Mouse (Mus musculus) gastrocnemius, adult 2 months (tissue): ENCODE results near the gene Sh2b1. TPM values are rescaled to one million over a fixed set of nuclear protein-coding genes. Genes with fewer than 3 reads are reported as not detected.

ENCODE experiments used
- DNase-seq: peaks from one replicate; pipeline ENCODE4 v3.0.0; 2022
- H3K27ac ChIP-seq: fragments of 200-600 bp; 2 replicates; pipeline ENCODE4 v1.8.1; 2022; ENCODE audit warnings: mild to moderate bottlenecking
- H3K4me3 ChIP-seq: fragments of 200-600 bp; 2 replicates; pipeline ENCODE4 v1.8.1; 2022; ENCODE audit warnings: mild to moderate bottlenecking, moderate library complexity
- CTCF ChIP-seq: fragments of 200-600 bp; IDR thresholded peaks from 2 replicates; pipeline ENCODE4 v1.8.1; 2022; ENCODE audit warnings: antibody characterized with exemption, mild to moderate bottlenecking, moderate library complexity
- intact Hi-C: fragments of 180-260 bp; cut with DNase I; formaldehyde crosslinking; loops from one replicate; pipeline ENCODE4 v1.15.1; 2025
- total RNA-seq, 2 experiments: library from RNA; stranded (reverse); gene quantifications; 2 replicates each; pipeline ENCODE4 v1.2.3; 2021

The Sh2b1 gene
- total RNA-seq, 2 experiments from 2014 or later, result 43.0 to 48.1 TPM

DNA sequence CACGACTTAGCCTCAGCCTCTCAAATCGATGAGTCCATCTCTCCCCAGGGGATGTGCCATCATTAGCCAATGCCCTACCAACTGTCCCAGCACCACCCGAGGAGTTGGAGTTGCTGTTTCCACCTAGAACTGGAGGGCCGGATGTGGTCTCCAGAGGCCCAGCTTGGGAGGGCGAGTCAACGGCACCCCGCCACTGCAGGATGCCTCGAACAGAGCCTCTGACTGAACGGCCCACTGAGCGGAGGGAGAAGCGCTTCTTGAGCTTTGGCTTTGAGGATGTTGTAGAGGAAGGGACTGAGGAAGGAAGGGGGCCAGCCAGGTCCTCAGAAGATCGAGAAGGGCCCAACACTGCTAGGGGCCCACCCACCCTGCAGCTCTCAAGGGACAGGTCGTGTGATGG, 2.9 kb downstream of the Sh2b1 start:
- Histone ChIP-seq H3K27ac (no peak overlapping the region), H3K4me3 (no peak overlapping the region)
- TF ChIP-seq CTCF, result no peak
- no peak for DNase-seq
- intact Hi-C loops, result loop anchor here (5.0 to 10.0 kb wide), 2 partner anchors 40 to 302 kb away; partner anchors contain the start of gene Ypel3

DNA sequence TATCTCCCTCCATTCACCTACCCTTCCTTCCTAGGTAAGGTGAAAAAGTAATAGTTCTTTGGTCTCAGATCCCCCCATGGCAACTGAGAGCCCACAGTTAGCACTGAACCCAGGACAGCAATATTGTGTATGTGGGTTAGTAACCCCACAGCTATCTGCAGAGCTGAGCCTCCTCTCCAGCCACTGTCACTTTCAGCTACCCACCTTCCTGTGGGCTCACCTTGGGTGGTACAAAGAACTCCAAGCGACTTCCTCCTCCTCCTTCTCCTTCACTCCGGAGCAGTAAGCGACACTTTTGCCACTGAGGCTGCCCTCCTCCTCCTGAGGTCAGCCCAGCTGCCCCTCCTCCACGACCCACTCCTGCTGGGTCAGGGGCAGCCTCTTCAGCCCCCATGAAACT, 3.4 kb downstream of the Sh2b1 start:
- no peak for DNase-seq
- H3K27ac ChIP-seq, result no peak overlapping the region
- intact Hi-C loops, result loop anchor here (5.0 to 10.0 kb wide), 2 partner anchors 40 to 303 kb away; partner anchors contain the start of gene Ypel3
- no peak for TF ChIP-seq CTCF
- no peak overlapping the region for H3K4me3 ChIP-seq

DNA sequence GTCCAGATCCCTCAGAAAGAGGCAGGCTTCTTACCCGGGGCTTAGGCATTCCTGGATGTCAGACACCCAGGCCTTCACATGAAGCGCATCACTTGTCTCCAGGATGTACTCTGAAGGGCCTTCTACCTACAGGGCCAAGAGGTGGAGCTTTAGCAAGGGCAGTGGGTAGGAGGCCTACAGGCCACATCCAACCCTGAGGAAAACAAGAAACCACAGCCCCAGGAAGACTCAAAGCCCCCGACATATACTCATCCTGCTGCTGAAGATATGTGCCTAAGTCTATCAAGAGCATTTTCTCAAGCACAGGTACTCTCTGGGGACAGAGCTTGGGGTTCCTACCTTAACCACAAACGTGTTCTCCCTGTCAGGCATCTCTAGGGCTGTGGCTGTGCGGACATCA, 3.9 kb downstream of the Sh2b1 start:
- no peak for DNase-seq
- TF ChIP-seq CTCF, result no peak
- no peak overlapping the region for H3K27ac ChIP-seq
- intact Hi-C loops, result loop anchor here (5.0 to 10.0 kb wide), 2 partner anchors 39 to 303 kb away; partner anchors contain the start of gene Ypel3
- no peak overlapping the region for H3K4me3 ChIP-seq

DNA sequence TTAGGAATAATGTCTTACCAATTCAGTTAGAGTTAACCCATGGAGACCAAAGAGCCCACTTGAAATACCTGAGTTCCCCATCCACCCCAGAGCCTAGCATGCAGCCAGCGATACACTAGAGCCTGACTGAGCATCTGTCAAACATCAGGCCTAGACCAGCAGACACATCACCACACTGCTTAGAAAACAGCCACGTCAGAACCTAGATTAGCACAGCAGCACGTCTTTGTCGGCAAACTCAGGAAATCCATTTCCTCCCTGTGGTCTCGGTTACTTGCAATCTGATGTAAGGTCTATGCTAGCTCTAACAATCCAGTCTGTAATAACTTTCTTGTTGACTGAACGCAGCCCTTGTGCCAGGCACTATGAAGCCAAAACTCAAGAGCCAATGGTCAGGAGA, 5.1 kb downstream of the Sh2b1 start:
- TF ChIP-seq CTCF, result no peak
- no peak overlapping the region for H3K27ac ChIP-seq
- no peak for DNase-seq
- intact Hi-C loops, result loop anchor here (5.0 to 10.0 kb wide), 2 partner anchors 38 to 305 kb away; partner anchors contain the start of gene Ypel3
- H3K4me3 ChIP-seq, result no peak overlapping the region

DNA sequence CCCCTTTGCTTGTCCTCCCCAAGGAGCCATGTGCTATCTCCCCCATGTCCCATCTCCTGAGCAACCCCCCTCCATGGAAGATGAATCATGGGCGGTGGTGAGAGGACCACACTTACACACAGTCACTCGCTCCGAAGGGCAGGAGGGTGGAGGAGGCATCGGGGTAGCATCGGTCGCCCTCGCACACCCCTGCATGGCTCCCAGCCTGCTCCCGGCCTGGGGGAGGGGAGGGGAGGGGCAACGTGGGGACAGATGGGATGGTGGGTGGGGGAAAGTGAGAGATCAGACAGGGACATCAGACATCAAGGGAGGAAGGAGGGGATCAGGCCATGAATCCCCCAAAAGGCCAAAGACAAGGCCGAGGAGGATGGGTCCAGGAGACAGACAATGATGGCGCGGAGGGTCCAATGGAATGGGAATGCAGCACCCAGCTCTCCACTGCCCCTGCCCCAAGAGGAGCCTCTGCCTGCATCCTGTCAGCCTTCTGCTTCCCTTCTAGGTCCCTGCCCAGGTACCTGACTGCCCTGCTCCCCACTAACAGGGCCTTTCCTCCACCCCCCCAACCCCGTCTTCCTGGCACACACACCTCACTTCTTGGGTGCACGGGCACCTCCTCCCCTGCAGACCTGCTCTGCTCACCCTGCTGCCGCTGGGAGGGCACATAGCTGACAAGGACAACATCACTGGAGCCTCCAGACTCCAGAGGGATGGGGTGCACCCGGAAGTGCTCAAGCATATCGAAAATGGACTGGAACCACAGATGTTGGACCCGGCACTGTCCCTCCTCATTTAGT, 7.2 kb downstream of the Sh2b1 start:
- DNase-seq, result no peak
- peak overlapping the region; percentile 53 for H3K4me3 ChIP-seq
- intact Hi-C loops, result loop anchor here (10.0 kb wide), 1 partner anchor 327 kb away; the partner anchor contains the start of genes Fam57b and Ppp4c
- no peak for TF ChIP-seq CTCF
- H3K27ac ChIP-seq, result peak overlapping the region; percentile 99

DNA sequence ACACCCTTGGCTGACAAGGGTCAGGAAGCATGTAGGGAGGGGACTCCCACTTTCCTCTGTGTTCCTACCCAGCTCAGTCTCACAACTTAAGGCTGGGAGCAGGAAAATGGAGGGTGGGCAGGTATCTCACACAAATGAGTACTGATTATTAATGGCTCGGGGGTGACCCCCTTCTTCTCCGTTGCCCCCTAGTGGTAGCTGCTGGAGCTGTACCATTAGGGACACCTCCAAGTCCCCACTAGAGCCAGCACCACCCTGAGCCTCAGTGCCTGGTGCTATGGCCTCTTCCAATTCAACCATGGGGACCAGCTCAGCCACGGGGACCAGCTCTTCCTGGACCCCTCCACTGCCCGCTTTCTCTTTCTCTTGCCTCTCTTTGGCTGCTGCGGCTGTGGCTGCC, 8.0 kb downstream of the Sh2b1 start:
- intact Hi-C loops, result loop anchor here (10.0 kb wide), 1 partner anchor 328 kb away; the partner anchor contains the start of genes Fam57b and Ppp4c
- H3K27ac ChIP-seq, result peak overlapping the region; percentile 99
- peak; percentile 70 for TF ChIP-seq CTCF
- peak overlapping the region; percentile 53 for H3K4me3 ChIP-seq
- peak; percentile 72 for DNase-seq

DNA sequence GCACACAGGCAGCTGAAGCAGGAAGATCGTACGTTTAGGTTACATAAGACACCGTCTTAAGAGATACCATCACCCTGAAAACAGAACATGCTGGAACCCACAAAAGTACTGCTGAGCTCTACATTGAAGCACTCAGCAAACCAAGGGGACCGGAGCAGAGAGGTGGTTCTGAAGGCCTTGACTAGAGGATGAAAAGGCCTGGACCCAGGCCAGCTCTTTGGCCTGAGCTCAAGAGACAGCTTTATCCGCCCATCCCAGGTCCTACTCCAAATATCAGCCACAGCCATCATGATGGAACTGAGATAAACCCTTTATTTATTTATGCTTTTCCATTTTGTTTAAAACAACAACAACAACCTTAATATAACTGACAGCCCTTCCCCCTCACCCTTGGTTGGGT, 8.5 kb downstream of the Sh2b1 start:
- intact Hi-C loops, result loop anchor here (10.0 kb wide), 1 partner anchor 328 kb away; the partner anchor contains the start of genes Fam57b and Ppp4c
- H3K27ac ChIP-seq, result peak overlapping the region; percentile 99
- TF ChIP-seq CTCF, result no peak

DNA sequence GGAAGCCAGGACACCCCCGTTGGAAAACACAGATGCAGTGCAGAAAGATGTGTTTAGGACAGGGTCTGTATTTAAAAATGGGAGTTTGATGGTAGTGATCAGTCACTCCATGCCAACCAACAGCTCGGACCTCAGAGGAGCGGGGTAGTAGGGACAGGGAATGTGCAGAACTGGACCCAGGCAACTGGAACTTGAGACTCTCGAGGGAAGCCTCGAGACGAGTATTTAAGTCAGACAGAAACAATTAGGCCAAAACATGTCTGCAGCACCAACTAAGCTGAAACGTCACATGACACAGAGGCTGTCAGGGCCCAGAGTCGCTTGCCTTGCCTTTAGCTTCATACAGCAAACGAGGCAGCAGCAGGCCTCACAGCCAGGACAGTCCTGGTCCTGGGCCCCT, 9.1 kb downstream of the Sh2b1 start:
- Histone ChIP-seq H3K27ac (peak overlapping the region; percentile 99), H3K4me3 (peak overlapping the region; percentile 53)
- intact Hi-C loops, result loop anchor here (10.0 kb wide), 1 partner anchor 329 kb away; the partner anchor contains the start of genes Fam57b and Ppp4c
- DNase-seq, result no peak
- no peak for TF ChIP-seq CTCF

More for the DNA sequence above, 8.5 kb downstream of the Sh2b1 start:
- DNase-seq, result peak; percentile 52
- peak overlapping the region; percentile 53 for H3K4me3 ChIP-seq

DNA sequence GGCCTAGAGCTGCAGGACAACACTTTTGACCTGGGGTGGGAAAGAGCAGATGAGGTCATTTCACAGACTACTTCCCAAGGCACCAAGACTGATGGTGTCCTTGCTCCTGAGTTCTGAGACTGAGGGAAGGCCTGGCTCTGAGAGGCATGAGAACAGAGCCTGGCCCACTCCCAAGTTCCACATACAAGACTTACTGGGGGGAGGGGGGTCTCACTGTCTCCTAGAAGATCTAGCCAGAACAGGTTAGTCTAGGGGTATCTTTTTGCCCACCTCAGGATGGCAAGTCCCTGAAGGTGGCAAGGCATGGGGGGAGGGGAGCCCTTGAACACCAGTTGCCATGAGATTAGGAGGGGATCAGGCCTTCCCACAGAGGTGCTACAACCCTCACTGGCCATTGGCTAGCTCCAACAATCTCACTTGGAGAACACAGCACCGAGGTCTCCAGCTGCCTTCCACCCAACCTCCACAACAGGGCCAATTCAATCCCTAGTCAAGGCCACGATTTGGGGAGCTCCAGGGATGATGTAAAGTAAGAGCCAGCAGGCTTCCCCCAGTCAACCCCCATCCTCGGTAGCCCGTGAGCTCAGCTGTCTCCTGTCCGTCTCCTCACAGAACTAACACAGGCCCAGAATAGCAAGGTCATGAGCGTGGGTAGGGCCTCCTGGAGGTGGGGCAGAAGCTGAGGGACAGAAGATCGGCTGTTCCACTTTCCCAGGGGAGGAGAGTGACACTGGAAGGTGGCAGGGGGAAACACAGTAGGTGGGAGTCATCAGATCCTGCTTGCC, 9.8 kb downstream of the Sh2b1 start:
- intact Hi-C loops, result loop anchor here (10.0 kb wide), 1 partner anchor 329 kb away; the partner anchor contains the start of genes Fam57b and Ppp4c
- Histone ChIP-seq H3K27ac (peak overlapping the region; percentile 99), H3K4me3 (peak overlapping the region; percentile 86)
- DNase-seq, result peak; percentile 86
- TF ChIP-seq CTCF, result no peak

DNA sequence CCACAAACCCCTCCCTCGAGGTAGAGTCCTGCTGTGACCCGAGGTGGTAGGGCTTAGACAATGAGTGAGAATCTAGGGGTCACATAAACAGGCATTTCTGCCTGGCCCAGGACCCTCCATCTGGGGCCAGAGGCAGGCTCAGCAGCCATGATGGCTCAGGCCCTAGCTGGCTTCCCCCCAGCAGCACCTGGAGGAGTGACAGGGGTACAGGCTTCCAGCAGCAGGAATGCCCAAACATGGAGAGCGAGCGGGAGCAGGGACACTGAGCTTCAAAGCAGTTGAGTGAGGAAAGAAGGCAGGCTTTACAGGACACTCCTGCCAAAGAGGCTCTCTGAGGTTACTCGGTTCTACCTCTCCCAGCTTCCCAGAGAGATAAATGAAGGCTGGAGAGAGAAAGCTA, 10.4 kb downstream of the Sh2b1 start:
- Histone ChIP-seq H3K4me3 (peak overlapping the region; percentile 86), H3K27ac (peak overlapping the region; percentile 99)
- peak; percentile 90 for DNase-seq
- TF ChIP-seq CTCF, result no peak
- intact Hi-C loops, result loop anchor here (10.0 kb wide), 1 partner anchor 330 kb away; the partner anchor contains the start of genes Fam57b and Ppp4c

DNA sequence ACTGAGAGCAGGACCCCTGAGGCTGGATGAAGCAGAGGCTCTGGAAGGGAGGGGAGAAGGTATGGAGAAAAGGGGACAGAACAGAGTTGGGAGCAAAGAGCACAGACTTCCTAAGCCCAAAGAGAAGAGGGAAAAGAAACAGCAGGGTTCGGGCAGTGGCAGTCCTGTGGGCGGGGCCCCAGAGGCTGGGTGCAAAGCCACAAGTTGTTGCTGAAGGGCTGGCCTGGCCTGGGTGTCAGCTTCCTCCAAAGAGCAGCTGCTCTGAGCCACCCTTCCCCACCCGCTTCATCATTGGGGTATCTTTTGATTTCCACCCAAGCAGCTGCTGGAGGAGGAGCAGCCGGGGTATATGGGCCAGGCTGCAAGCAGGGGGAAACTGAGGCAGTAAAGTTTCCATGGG, 11.1 kb downstream of the Sh2b1 start:
- peak; percentile 92 for DNase-seq

DNA sequence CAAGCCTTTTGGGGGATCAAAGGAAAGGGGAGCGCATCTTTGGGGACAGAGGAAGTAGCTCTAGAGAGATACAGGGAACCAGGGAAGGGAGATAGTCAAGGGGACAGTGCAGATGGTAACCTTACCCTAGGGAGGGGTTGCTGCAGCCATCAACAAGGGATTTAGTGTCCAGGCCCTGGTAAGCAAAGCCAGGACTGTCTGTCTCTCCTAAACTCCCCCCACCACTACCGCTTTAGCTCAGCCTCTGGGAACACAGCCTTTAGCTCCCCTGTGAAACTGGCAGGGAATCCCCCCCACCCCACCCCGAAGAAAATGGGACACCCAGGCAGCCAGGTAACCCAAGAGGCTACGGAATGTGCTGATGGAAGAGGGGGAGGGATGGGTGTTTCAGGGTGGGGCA, 11.7 kb downstream of the Sh2b1 start:
- peak; percentile 73 for DNase-seq
- intact Hi-C loops, result loop anchor here (10.0 kb wide), 1 partner anchor 331 kb away; the partner anchor contains the start of genes Fam57b and Ppp4c
- peak overlapping the region; percentile 99 for H3K27ac ChIP-seq
- TF ChIP-seq CTCF, result no peak
- H3K4me3 ChIP-seq, result peak overlapping the region; percentile 86

More for the DNA sequence above, 11.1 kb downstream of the Sh2b1 start:
- TF ChIP-seq CTCF, result no peak
- Histone ChIP-seq H3K27ac (peak overlapping the region; percentile 99), H3K4me3 (peak overlapping the region; percentile 86)
- intact Hi-C loops, result loop anchor here (10.0 kb wide), 1 partner anchor 331 kb away; the partner anchor contains the start of genes Fam57b and Ppp4c
